Mouse (Mus musculus) lung, adult 18-20 months (tissue): ENCODE measurements at regions not wholly inside any gene's neighbourhood (a gene's known extent, or its start where the extent isn't known, plus 50 kb on each side); places are given as distances from the start of the nearest gene placed in this dataset.
A peak's percentile ranks its signal among the peaks of the same experiment; 100 is the strongest.

Experiments used
- DNase-seq, 2 experiments: peaks; one replicate each; pipeline ENCODE4 v3.0.0; 2022; ENCODE audit warnings: mixed read lengths in 2 of 2

GRCm38 (mm10) chr1:169602122-169602521, 53.2 kb upstream of the Rgs5 start:
- peak; percentile 5 to 23 for DNase-seq

- DNase-seq = no peak
Measured at GRCm38 (mm10) chr1:169594470-169594869, 60.8 kb upstream of the Rgs5 start.

GRCm38 (mm10) chr1:169586361-169586760, 55.1 kb upstream of the Nuf2 start:
- no peak for DNase-seq

GRCm38 (mm10) chr1:169582405-169582804, 51.1 kb upstream of the Nuf2 start:
- DNase-seq = no peak
